Mouse (Mus musculus): ENCODE measurements around the gene Kdelr1. TPM values are rescaled to one million over a fixed set of nuclear protein-coding genes. Genes with fewer than 3 reads are reported as not detected.

Gene Kdelr1
- polyA plus RNA-seq (2015; fragmentation: Nextera tagmentation; extraction: Ambion mirVana) = 51.6 and 60.3 TPM in 2 replicates

GRCm38 (mm10) chr7:45872624-45873023, at the start of gene Kdelr1:
Gene Kdelr1, plus strand, starts transcription at chr7:45872772.

DNA sequence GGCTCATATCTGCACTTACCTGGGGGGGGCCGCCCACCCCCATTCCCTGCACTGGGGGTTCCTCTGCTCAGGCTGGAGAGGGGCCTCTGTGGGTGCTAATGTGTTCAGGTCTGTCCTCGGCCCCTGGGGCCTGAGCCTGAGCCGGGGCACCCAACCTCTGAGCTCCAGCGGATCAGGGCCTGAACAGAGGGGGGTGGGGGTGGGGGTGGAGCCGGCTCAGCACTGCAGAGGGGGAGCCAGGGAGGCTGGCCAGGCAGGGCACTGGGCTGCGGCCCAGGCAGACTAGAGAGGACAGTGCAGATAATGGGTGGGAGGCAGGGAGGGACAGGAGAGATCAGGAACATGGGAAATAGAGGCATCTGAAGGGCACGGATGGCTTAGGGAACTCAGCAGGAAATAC, 48.0 kb upstream of the Kdelr1 start, which contains the start of gene Kcnj14:
TSS of gene Kcnj14 (minus strand) at position 185 of the 400 bp plus-strand sequence.

GRCm38 (mm10) chr7:45830427-45831127, 42.0 kb upstream of the Kdelr1 start, which contains the start of gene Grwd1:
Gene Grwd1, minus strand, starts transcription at chr7:45830944.

DNA sequence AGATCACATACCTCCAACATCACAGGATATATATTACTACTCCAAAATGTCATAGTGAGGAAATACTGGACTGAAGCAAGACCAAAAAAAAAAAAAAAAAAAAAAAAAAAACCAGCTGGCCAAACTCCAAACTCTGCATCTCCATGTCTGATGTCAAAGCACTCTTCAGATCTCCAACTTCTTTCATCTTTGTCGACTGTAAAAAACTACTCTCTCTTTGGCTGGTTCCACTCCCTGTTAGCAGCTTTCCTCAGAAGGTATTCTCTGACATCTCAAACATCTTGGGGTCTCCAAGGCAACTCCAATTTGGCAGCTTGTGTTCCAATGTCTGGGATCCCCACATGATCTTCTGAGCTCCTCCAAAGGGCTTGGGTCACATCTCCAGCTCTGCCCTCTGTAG, 5.7 kb downstream of the Kdelr1 start, which contains the start of gene Grin2d:
TSS of gene Grin2d (minus strand) at position 101 of the 400 bp plus-strand sequence.

GRCm38 (mm10) chr7:45896517-45897257, 24.1 kb downstream of the Kdelr1 start, which contains the start of the genes Syngr4 and Tmem143:
Gene Syngr4, minus strand, starts transcription at chr7:45896714.
Gene Tmem143, plus strand, starts transcription at chr7:45896941.

GRCm38 (mm10) chr7:45921242-45921621, 48.7 kb downstream of the Kdelr1 start, which contains the start of gene Emp3:
Gene Emp3, minus strand, starts transcription at chr7:45921404.

GRCm38 (mm10) chr7:45923762-45924428, 51.3 kb downstream of the Kdelr1 start, which contains the start of gene Ccdc114:
Gene Ccdc114, plus strand, starts transcription at chr7:45924072.

Other genes starting within 250 kb of the Kdelr1 start
- gene Rasip1, start 245.3 kb upstream of the Kdelr1 start, polyA plus RNA-seq (2015; fragmentation: Nextera tagmentation; extraction: Ambion mirVana) = 18.8 and 19.9 TPM in 2 replicates
- gene Mamstr, start 232.8 kb upstream of the Kdelr1 start, polyA plus RNA-seq (2015; fragmentation: Nextera tagmentation; extraction: Ambion mirVana) = 4.5 and 5.3 TPM in 2 replicates
- gene Fut2, start 206.4 kb upstream of the Kdelr1 start, polyA plus RNA-seq (2015; fragmentation: Nextera tagmentation; extraction: Ambion mirVana) = 0.10 and 0.12 TPM in 2 replicates
- gene Ntn5, start 188.8 kb upstream of the Kdelr1 start, polyA plus RNA-seq (2015; fragmentation: Nextera tagmentation; extraction: Ambion mirVana) = 1.4 and 1.6 TPM in 2 replicates
- 0.45 and 0.58 TPM in 2 replicates for gene Sec1, start 178.4 kb upstream of the Kdelr1 start, polyA plus RNA-seq (2015; fragmentation: Nextera tagmentation; extraction: Ambion mirVana)
- 92.0 and 100.0 TPM in 2 replicates for gene Car11, start 172.9 kb upstream of the Kdelr1 start, polyA plus RNA-seq (2015; fragmentation: Nextera tagmentation; extraction: Ambion mirVana)
- gene Dbp, start 167.7 kb upstream of the Kdelr1 start, polyA plus RNA-seq (2015; fragmentation: Nextera tagmentation; extraction: Ambion mirVana) = 6.3 and 8.5 TPM in 2 replicates
- gene Rpl18, start 157.3 kb upstream of the Kdelr1 start, polyA plus RNA-seq (2015; fragmentation: Nextera tagmentation; extraction: Ambion mirVana) = 516 and 551 TPM in 2 replicates
- gene Sphk2, start 154.8 kb upstream of the Kdelr1 start, polyA plus RNA-seq (2015; fragmentation: Nextera tagmentation; extraction: Ambion mirVana) = 18.9 and 20.8 TPM in 2 replicates
- 0.14 TPM in 1 of 2 replicates, not detected in the other for gene Fam83e, start 151.6 kb upstream of the Kdelr1 start, polyA plus RNA-seq (2015; fragmentation: Nextera tagmentation; extraction: Ambion mirVana)
- gene Spaca4, start 147.0 kb upstream of the Kdelr1 start, polyA plus RNA-seq (2015; fragmentation: Nextera tagmentation; extraction: Ambion mirVana) = not detected in 2 replicates
- gene Lmtk3, start 89.0 kb upstream of the Kdelr1 start, polyA plus RNA-seq (2015; fragmentation: Nextera tagmentation; extraction: Ambion mirVana) = 19.1 and 20.2 TPM in 2 replicates
- 9.0 and 9.5 TPM in 2 replicates for gene Sult2b1, start 88.1 kb upstream of the Kdelr1 start, polyA plus RNA-seq (2015; fragmentation: Nextera tagmentation; extraction: Ambion mirVana)
- gene Cyth2, start 58.2 kb upstream of the Kdelr1 start, polyA plus RNA-seq (2015; fragmentation: Nextera tagmentation; extraction: Ambion mirVana) = 202 and 212 TPM in 2 replicates
- 2.1 and 2.3 TPM in 2 replicates for gene Kcnj14, start 48.0 kb upstream of the Kdelr1 start, polyA plus RNA-seq (2015; fragmentation: Nextera tagmentation; extraction: Ambion mirVana)
- 41.4 and 43.8 TPM in 2 replicates for gene Grwd1, start 41.8 kb upstream of the Kdelr1 start, polyA plus RNA-seq (2015; fragmentation: Nextera tagmentation; extraction: Ambion mirVana)
- gene Grin2d, start 5.6 kb downstream of the Kdelr1 start, polyA plus RNA-seq (2015; fragmentation: Nextera tagmentation; extraction: Ambion mirVana) = 7.6 and 9.0 TPM in 2 replicates
- 0.34 TPM in 1 of 2 replicates, not detected in the other for gene Syngr4, start 23.9 kb downstream of the Kdelr1 start, polyA plus RNA-seq (2015; fragmentation: Nextera tagmentation; extraction: Ambion mirVana)
- 7.3 and 8.2 TPM in 2 replicates for gene Tmem143, start 24.2 kb downstream of the Kdelr1 start, polyA plus RNA-seq (2015; fragmentation: Nextera tagmentation; extraction: Ambion mirVana)
- gene Emp3, start 48.6 kb downstream of the Kdelr1 start, polyA plus RNA-seq (2015; fragmentation: Nextera tagmentation; extraction: Ambion mirVana) = 56.9 and 74.0 TPM in 2 replicates
- 6.9 and 7.0 TPM in 2 replicates for gene Ccdc114, start 51.3 kb downstream of the Kdelr1 start, polyA plus RNA-seq (2015; fragmentation: Nextera tagmentation; extraction: Ambion mirVana)
- gene Abcc6, start 157.5 kb downstream of the Kdelr1 start, polyA plus RNA-seq (2015; fragmentation: Nextera tagmentation; extraction: Ambion mirVana) = 0.41 and 0.76 TPM in 2 replicates
- 36.7 and 41.6 TPM in 2 replicates for gene Nomo1, start 160.9 kb downstream of the Kdelr1 start, polyA plus RNA-seq (2015; fragmentation: Nextera tagmentation; extraction: Ambion mirVana)
- 2.6 and 3.5 TPM in 2 replicates for gene Kcnj11, start 228.0 kb downstream of the Kdelr1 start, polyA plus RNA-seq (2015; fragmentation: Nextera tagmentation; extraction: Ambion mirVana)